Mouse (Mus musculus) megakaryocyte, embryonic 14.5 days (primary cell): ENCODE results near the gene Plvap.
"Not testable (repeated sequence)": the region's sequence is repeated elsewhere in the genome, so short reads cannot be mapped to it uniquely, and the experiment has no call there.

Source experiments
- FLI1 ChIP-seq: IDR thresholded peaks from 2 replicates; pipeline ENCODE4 v1.6.1; 2012; ENCODE audit warnings: low read length, inconsistent platforms, mixed read lengths
- GATA1 ChIP-seq: IDR thresholded peaks from 3 replicates; pipeline ENCODE4 v1.6.1; 2012; ENCODE audit warnings: mixed read lengths, low read length, inconsistent platforms, borderline replicate concordance

DNA sequence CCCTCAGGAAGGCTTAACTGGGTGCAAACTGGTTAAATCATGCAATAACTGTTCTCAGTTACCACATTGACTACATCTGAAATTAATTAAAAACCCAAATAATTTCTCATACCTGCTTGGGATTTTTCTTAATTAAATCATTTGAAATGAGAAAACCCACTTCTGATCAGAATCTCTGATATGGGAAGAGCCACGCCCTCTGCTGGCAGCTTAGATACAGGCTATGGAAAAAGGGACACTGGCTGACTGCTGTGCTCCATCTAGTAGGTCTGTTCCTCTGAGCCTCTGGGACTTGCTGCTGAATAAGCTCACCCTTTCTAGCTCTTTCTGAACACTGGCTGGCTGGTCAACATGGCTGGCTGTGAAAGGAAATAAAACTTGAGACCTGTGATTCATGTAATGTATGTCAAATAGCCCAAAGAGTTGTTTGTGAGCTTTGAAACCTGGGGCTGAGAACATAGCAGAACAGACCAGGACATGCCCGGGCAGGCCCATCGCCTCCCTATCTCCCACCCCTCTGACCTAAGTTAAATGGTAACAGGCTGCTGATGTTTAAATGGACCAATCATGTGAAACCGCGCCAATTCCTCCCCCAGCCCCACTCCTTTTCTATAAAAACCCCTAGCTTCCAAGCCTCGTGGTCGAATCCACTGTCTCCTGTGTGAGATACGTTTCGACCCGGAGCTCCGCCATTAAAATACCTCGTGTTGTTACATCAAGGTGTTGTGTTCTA, 19.3 kb upstream of the Plvap start:
- TF ChIP-seq GATA1, FLI1: not testable (repeated sequence)
